Mouse (Mus musculus): Measurements from ENCODE around the gene Cct3.

- TF ChIP-seq CTCF (IDR thresholded peaks at IDR 0.05; ENCODE audit: extremely low read depth, insufficient read depth, low read length) (no peak), POLR2A (IDR thresholded peaks at IDR 0.05; ENCODE audit: extremely low read depth, insufficient read depth, low read length) (no peak)
These were observed 49.2 kb upstream of the Cct3 start for GRCm38 (mm10) chr3:88247666-88248065.
